Mouse (Mus musculus): ENCODE measurements around the gene Rab23.
A peak's percentile ranks its signal among the peaks of the same experiment; 100 is the strongest.

Gene Rab23

GRCm38 (mm10) chr1:33768091-33768787 is 48.6 kb downstream of the Rab23 start:
- DNase-seq = no peak

GRCm38 (mm10) chr1:33768827-33769226 is 49.1 kb downstream of the Rab23 start:
- DNase-seq = no peak

- no peak for DNase-seq
Measured at GRCm38 (mm10) chr1:33771621-33772020, 51.9 kb downstream of the Rab23 start.

GRCm38 (mm10) chr1:33772106-33772505 is 52.4 kb downstream of the Rab23 start:
- DNase-seq = no peak

- DNase-seq = peak; percentile 13 to 29
Measured at GRCm38 (mm10) chr1:33776175-33776611, 56.5 kb downstream of the Rab23 start.

- DNase-seq = no peak
Measured at GRCm38 (mm10) chr1:33784561-33784960, 64.9 kb downstream of the Rab23 start.

- DNase-seq = no peak
Measured at GRCm38 (mm10) chr1:33788072-33788471, 68.4 kb downstream of the Rab23 start.

- DNase-seq = no peak
Measured at GRCm38 (mm10) chr1:33788493-33788892, 68.8 kb downstream of the Rab23 start.

All from cerebellum, adult 18-20 months (tissue).